Mouse (Mus musculus): Measurements from ENCODE around the gene Anks1b. TPM values are rescaled to one million over a fixed set of nuclear protein-coding genes. Genes with fewer than 3 reads are reported as not detected.

Anks1b gene
- polyA plus RNA-seq, 1 experiment from 2014 or later: 1.8 TPM

DNA sequence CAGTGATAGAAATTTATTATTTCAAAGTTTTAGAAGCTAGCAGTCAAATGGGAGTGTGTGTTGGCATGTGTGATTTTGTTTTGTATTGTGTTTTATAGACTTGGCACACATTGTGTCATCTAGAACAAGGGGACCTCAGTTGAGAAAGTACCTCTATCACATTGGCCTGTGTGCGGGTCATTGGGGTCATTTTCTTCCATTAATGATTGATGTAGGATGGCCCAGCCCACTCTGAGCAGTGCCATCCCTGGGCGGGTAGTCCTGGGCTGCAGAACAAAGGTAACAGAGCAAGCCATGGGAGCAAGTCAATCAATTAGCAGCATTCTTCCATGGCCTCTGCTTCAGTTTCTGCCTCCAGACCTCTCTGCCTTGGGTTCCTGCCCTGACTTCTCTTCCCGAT is 34.5 kb upstream of the Anks1b start:
- Histone ChIP-seq H3K4me2 (replicated peaks; ENCODE audit: low read depth) (no peak overlapping the region), H3K27me3 (ENCODE audit: control insufficient read depth, insufficient read depth, low read length) (no peaks in the 10 kb centered on the region), H3K9me3 (ENCODE audit: control insufficient read depth, low read length) (no peaks in the 10 kb centered on the region), H3K27ac (replicated peaks) (no peak overlapping the region), H3K4me1 (replicated peaks; ENCODE audit: control insufficient read depth, insufficient read depth) (no peaks in the 10 kb centered on the region), H3K4me3 (ENCODE audit: low read depth, low read length) (no peak overlapping the region), H3K9ac (ENCODE audit: low read length) (no peak overlapping the region), H3K36me3 (ENCODE audit: control insufficient read depth, insufficient read depth, low read length) (no peaks in the 10 kb centered on the region)
- WGBS: 72% methylated on average over 3 of the region's 3 CpGs
- no peak for TF ChIP-seq CTCF (IDR thresholded peaks at IDR 0.05; ENCODE audit: low read depth)
- no peak for TF ChIP-seq EP300 (optimal IDR thresholded peaks at IDR 0.05)
- DNase-seq (ENCODE audit: low spot score) (no peak), ATAC-seq (ENCODE audit: low FRiP score, low TSS enrichment) (no peak)

DNA sequence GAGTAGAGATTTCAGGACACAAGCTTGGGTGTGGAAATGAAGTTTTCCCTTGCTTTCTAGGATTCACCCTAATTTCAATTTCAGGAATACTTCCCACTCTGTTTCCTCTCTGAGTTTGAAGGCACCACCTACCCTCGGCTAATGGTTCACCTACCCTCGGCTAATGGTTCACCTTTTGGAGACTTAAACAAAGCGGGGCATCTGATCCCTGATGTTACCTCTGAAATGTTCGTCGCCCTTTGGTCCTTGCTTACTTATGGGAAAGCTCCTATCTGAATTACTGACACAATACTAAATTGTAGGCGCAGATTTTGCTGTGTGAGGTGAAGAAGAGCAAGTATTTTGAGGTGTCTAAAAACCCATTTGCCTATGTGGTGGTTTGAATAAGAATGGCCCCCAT is 22.4 kb upstream of the Anks1b start:
- no peak overlapping the region for H3K4me2 ChIP-seq (replicated peaks; ENCODE audit: low read depth)
- H3K4me3 ChIP-seq (ENCODE audit: low read depth, low read length): no peak overlapping the region
- no peaks in the 10 kb centered on the region for H3K9me3 ChIP-seq (ENCODE audit: control insufficient read depth, low read length)
- no peaks in the 10 kb centered on the region for H3K36me3 ChIP-seq (ENCODE audit: control insufficient read depth, insufficient read depth, low read length)
- H3K27me3 ChIP-seq (ENCODE audit: control insufficient read depth, insufficient read depth, low read length): no peaks in the 10 kb centered on the region
- no peak overlapping the region for H3K27ac ChIP-seq (replicated peaks)
- 94% methylated on average over 6 of the region's 6 CpGs for WGBS
- TF ChIP-seq EP300 (optimal IDR thresholded peaks at IDR 0.05) (no peak), CTCF (IDR thresholded peaks at IDR 0.05; ENCODE audit: low read depth) (no peak)
- no peak overlapping the region for H3K9ac ChIP-seq (ENCODE audit: low read length)
- no peak for ATAC-seq (ENCODE audit: low FRiP score, low TSS enrichment)
- no peak for DNase-seq (ENCODE audit: low spot score)
- no peaks in the 10 kb centered on the region for H3K4me1 ChIP-seq (replicated peaks; ENCODE audit: control insufficient read depth, insufficient read depth)

DNA sequence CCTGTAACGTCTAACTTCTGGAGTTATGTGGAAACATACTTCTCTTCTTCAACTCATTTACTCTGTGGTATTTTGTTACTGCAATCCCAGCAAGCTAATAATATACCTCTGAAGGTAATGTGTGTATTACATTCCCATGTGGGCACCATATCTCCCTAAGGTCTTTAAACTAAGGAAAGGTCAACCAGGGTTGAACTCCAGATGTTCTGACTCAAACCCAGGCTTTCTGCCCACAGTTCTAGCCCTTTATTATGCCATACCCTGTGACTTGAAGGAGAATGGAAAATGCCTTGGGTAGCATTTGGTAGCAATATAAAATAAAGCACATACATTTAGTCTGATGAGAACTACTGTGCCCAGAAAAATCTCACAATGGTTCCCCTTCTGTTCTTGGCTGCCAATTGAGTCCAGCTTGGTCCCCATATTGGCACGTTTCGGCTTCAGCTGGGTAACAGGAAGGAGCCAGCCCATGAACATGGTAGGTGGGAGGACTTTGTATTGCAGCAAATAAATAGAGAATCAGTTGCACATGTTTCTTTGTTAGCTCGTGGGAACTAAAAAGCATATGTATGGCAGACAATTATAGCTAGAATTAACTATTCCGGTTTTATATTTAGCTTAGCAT is 17.9 kb upstream of the Anks1b start:
- WGBS: 73% methylated on average over 5 of the region's 5 CpGs
- DNase-seq (ENCODE audit: low spot score): no peak
- Histone ChIP-seq H3K36me3 (ENCODE audit: control insufficient read depth, insufficient read depth, low read length) (no peaks in the 10 kb centered on the region), H3K27ac (replicated peaks) (no peak overlapping the region), H3K4me1 (replicated peaks; ENCODE audit: control insufficient read depth, insufficient read depth) (no peaks in the 10 kb centered on the region), H3K9me3 (ENCODE audit: control insufficient read depth, low read length) (no peaks in the 10 kb centered on the region), H3K4me3 (ENCODE audit: low read depth, low read length) (no peak overlapping the region), H3K4me2 (replicated peaks; ENCODE audit: low read depth) (no peak overlapping the region), H3K27me3 (ENCODE audit: control insufficient read depth, insufficient read depth, low read length) (no peaks in the 10 kb centered on the region), H3K9ac (ENCODE audit: low read length) (no peak overlapping the region)
- no peak for ATAC-seq (ENCODE audit: low FRiP score, low TSS enrichment)
- TF ChIP-seq CTCF (IDR thresholded peaks at IDR 0.05; ENCODE audit: low read depth) (no peak), EP300 (optimal IDR thresholded peaks at IDR 0.05) (no peak)

DNA sequence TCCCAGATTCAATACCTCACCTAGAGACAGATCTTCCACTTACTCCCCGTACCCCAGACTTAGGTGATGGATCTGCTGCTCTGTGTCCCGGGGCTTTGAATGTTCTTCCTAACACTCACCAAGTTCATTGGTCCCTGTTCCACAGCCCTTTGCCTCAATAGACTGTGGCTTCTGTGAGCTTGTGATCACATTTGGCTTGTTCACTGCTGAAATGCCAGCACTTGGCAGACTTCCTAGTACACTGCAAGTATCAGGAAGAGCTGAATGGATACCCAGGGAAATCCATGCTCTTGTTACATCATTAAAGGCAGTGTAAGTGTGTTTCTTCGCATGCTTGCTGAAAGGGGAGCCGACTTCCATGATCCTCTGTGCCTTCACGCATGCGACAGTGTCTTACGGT is 17.0 kb upstream of the Anks1b start:
- no peak overlapping the region for H3K9ac ChIP-seq (ENCODE audit: low read length)
- no peaks in the 10 kb centered on the region for H3K27me3 ChIP-seq (ENCODE audit: control insufficient read depth, insufficient read depth, low read length)
- H3K4me2 ChIP-seq (replicated peaks; ENCODE audit: low read depth): no peak overlapping the region
- 86% methylated on average over 7 of the region's 7 CpGs for WGBS
- ATAC-seq (ENCODE audit: low FRiP score, low TSS enrichment): no peak
- no peak overlapping the region for H3K27ac ChIP-seq (replicated peaks)
- no peaks in the 10 kb centered on the region for H3K4me1 ChIP-seq (replicated peaks; ENCODE audit: control insufficient read depth, insufficient read depth)
- no peak for DNase-seq (ENCODE audit: low spot score)
- H3K36me3 ChIP-seq (ENCODE audit: control insufficient read depth, insufficient read depth, low read length): no peaks in the 10 kb centered on the region
- H3K9me3 ChIP-seq (ENCODE audit: control insufficient read depth, low read length): no peaks in the 10 kb centered on the region
- no peak for TF ChIP-seq EP300 (optimal IDR thresholded peaks at IDR 0.05)
- TF ChIP-seq CTCF (IDR thresholded peaks at IDR 0.05; ENCODE audit: low read depth): no peak
- H3K4me3 ChIP-seq (ENCODE audit: low read depth, low read length): no peak overlapping the region

DNA sequence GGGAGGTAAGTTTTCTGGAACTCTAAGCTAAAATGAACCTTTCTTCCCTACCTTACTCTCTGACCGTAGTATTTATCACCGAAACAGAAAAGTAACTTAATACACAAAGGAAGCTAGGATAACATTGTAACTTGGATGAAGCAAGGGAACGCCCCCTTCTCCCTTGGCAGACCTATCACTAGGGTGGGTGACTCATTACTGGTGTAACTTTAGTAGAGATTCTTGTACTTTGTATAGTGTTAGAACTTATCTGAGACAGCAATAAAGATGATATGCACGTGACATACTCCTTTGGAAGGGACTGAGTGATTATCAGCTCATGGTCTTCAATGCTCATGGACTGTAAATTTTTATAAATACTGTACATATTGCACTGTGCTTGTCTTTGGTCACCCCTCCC is 5.1 kb upstream of the Anks1b start:
- 0 out of 2 replicates have a peak, but pooled peaks cover 1% of the 10 kb centered on the region for H3K27me3 ChIP-seq (ENCODE audit: control insufficient read depth, insufficient read depth, low read length)
- 65% methylated on average over 4 of the region's 4 CpGs for WGBS
- DNase-seq (ENCODE audit: low spot score): no peak

DNA sequence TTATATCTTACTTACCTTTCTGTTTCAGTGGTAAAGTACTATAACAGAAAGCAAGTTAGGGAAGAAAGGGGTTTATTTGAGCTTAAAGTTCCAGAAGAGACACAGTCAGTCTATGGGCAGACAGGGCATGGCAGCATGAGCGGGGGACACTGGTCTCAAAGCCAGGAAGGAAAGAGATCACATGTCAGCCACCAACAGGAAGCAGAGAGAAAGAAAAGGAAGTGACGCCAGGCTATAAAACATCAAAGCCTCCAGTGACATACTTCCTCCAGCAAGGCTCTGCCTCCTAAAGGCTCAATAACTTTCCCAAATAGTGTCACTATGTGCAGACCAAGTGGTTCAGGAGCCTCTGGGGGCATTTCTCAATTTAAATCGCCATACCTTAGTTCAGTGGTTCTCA is 4.5 kb upstream of the Anks1b start:
- no peak overlapping the region for H3K9ac ChIP-seq (ENCODE audit: low read length)
- H3K36me3 ChIP-seq (ENCODE audit: control insufficient read depth, insufficient read depth, low read length): no peaks in the 10 kb centered on the region
- DNase-seq (ENCODE audit: low spot score) (no peak), ATAC-seq (ENCODE audit: low FRiP score, low TSS enrichment) (no peak)
- no peak overlapping the region for H3K4me2 ChIP-seq (replicated peaks; ENCODE audit: low read depth)
- 86% methylated on average over 3 of the region's 3 CpGs for WGBS
- H3K27me3 ChIP-seq (ENCODE audit: control insufficient read depth, insufficient read depth, low read length): 0 out of 2 replicates have a peak, but pooled peaks cover 2% of the 10 kb centered on the region
- H3K27ac ChIP-seq (replicated peaks): no peak overlapping the region
- no peak overlapping the region for H3K4me3 ChIP-seq (ENCODE audit: low read depth, low read length)
- H3K4me1 ChIP-seq (replicated peaks; ENCODE audit: control insufficient read depth, insufficient read depth): no peaks in the 10 kb centered on the region
- no peak for TF ChIP-seq CTCF (IDR thresholded peaks at IDR 0.05; ENCODE audit: low read depth)
- TF ChIP-seq EP300 (optimal IDR thresholded peaks at IDR 0.05): no peak
- H3K9me3 ChIP-seq (ENCODE audit: control insufficient read depth, low read length): no peaks in the 10 kb centered on the region

More for the DNA sequence above, 5.1 kb upstream of the Anks1b start:
- no peaks in the 10 kb centered on the region for H3K36me3 ChIP-seq (ENCODE audit: control insufficient read depth, insufficient read depth, low read length)
- no peaks in the 10 kb centered on the region for H3K9me3 ChIP-seq (ENCODE audit: control insufficient read depth, low read length)
- no peak for ATAC-seq (ENCODE audit: low FRiP score, low TSS enrichment)
- no peak for TF ChIP-seq CTCF (IDR thresholded peaks at IDR 0.05; ENCODE audit: low read depth)
- TF ChIP-seq EP300 (optimal IDR thresholded peaks at IDR 0.05): no peak
- no peaks in the 10 kb centered on the region for H3K4me1 ChIP-seq (replicated peaks; ENCODE audit: control insufficient read depth, insufficient read depth)
- H3K27ac ChIP-seq (replicated peaks): no peak overlapping the region
- H3K4me3 ChIP-seq (ENCODE audit: low read depth, low read length): no peak overlapping the region
- H3K9ac ChIP-seq (ENCODE audit: low read length): no peak overlapping the region
- H3K4me2 ChIP-seq (replicated peaks; ENCODE audit: low read depth): no peak overlapping the region
